Mouse (Mus musculus) ES-E14 (cell line): ENCODE data around the gene Apod. TPM values are rescaled to one million over a fixed set of nuclear protein-coding genes. Genes with fewer than 3 reads are reported as not detected.
"Not testable (repeated sequence)": the region's sequence is repeated elsewhere in the genome, so short reads cannot be mapped to it uniquely, and the experiment has no call there.

Experiments
- DNase-seq: peaks from one replicate; pipeline ENCODE4 v3.0.0-alpha.2; 2013; ENCODE audit warnings: low read depth, low spot score
- H3K27ac ChIP-seq: 2 replicates; pipeline ENCODE4 v1.5.1; 2012; ENCODE audit warnings: low read depth, mild to moderate bottlenecking, low read length, moderate library complexity, mixed read lengths; ENCODE audit not compliant: poor library complexity, insufficient read depth, severe bottlenecking
- H3K36me3 ChIP-seq: 2 replicates; pipeline ENCODE4 v1.6.1; 2012; ENCODE audit warnings: mild to moderate bottlenecking, low read length, moderate library complexity, mixed read lengths; ENCODE audit not compliant: control insufficient read depth, poor library complexity, insufficient read depth, severe bottlenecking
- H3K4me1 ChIP-seq, 2 experiments: fragments of 150-350 bp in 1 of 2; sonication (generic) in 1 of 2; 2 replicates each; pipeline ENCODE4 v1.6.1; 2012; ENCODE audit warnings: low read length in 2 of 2, mild to moderate bottlenecking in 1 of 2, mixed read lengths in 1 of 2; ENCODE audit not compliant: control insufficient read depth in 2 of 2, insufficient read depth in 2 of 2, poor library complexity in 1 of 2
- H3K4me3 ChIP-seq, 2 experiments: fragments of 150-350 bp in 1 of 2; sonication (generic) in 1 of 2; 2 replicates each; pipeline ENCODE4 v1.5.1; 2012; ENCODE audit warnings: low read length in 2 of 2, low read depth in 1 of 2, mild to moderate bottlenecking in 1 of 2, mixed read lengths in 1 of 2; ENCODE audit not compliant: insufficient read depth in 1 of 2, poor library complexity in 1 of 2, severe bottlenecking in 1 of 2
- H3K9ac ChIP-seq: 2 replicates; pipeline ENCODE4 v1.6.1; 2012; ENCODE audit warnings: low read depth, mild to moderate bottlenecking, low read length, mixed read lengths; ENCODE audit not compliant: poor library complexity, insufficient read depth, severe bottlenecking
- H3K9me3 ChIP-seq: fragments of 150-350 bp; sonication (generic); 2 replicates; pipeline ENCODE4 v1.6.1; 2012; ENCODE audit warnings: low read depth, mild to moderate bottlenecking, low read length; ENCODE audit not compliant: control insufficient read depth, insufficient read depth
- CHD2 ChIP-seq: IDR thresholded peaks from 2 replicates; pipeline ENCODE4 v1.6.1; 2014; ENCODE audit warnings: mild to moderate bottlenecking, low read depth, low read length, inconsistent platforms
- HCFC1 ChIP-seq: IDR thresholded peaks from 2 replicates; pipeline ENCODE4 v1.6.1; 2012; ENCODE audit warnings: low read length, inconsistent platforms, borderline replicate concordance; ENCODE audit not compliant: insufficient read depth
- MAFK ChIP-seq: IDR thresholded peaks from 2 replicates; pipeline ENCODE4 v1.6.1; 2014; ENCODE audit warnings: mild to moderate bottlenecking, low read depth, low read length, inconsistent platforms; ENCODE audit not compliant: insufficient read depth
- ZC3H11A ChIP-seq: IDR thresholded peaks from 2 replicates; pipeline ENCODE4 v1.6.1; 2012; ENCODE audit warnings: low read depth, mild to moderate bottlenecking, inconsistent platforms, low read length, borderline replicate concordance
- ZNF384 ChIP-seq: IDR thresholded peaks from 2 replicates; pipeline ENCODE4 v1.6.1; 2012; ENCODE audit warnings: low read depth, low read length, inconsistent platforms
- in situ Hi-C, 2 experiments: fragments of 600-800 bp; cut with MboI; formaldehyde crosslinking; loops; one replicate each; pipeline ENCODE4 v1.15.1; 2025; ENCODE audit warnings: low sequenced_read_pairs in 2 of 2, inconsistent platforms in 1 of 2; ENCODE audit not compliant: unreplicated experiment in 2 of 2
- total RNA-seq: library from RNA; depleted of rRNA; stranded (reverse); fragments of 300-350 nt; gene quantifications from 2 replicates; pipeline ENCODE4 v1.2.3, GENCODE M21; 2012

Apod gene
- total RNA-seq, 1 experiment = 10.6 TPM

GRCm38 (mm10) chr16:31320954-31321353 lies 6.3 kb upstream of the Apod start:
- Histone ChIP-seq H3K9me3 (no peaks in the 10 kb centered on the region), H3K27ac (no peak overlapping the region), H3K4me1 (peaks cover 0 to 2% of the 10 kb centered on the region in 2 experiments; a peak in 1 of 4 replicates), H3K4me3 (no peak overlapping the region), H3K36me3 (peaks cover 2% of the 10 kb centered on the region; the same call in 1 of the 2 replicates), H3K9ac (no peak overlapping the region)
- in situ Hi-C loops = no loop called here
- DNase-seq = no peak
- TF ChIP-seq MAFK (no peak), CHD2 (no peak), HCFC1 (no peak), ZC3H11A (no peak)

GRCm38 (mm10) chr16:31319723-31320122 lies 5.1 kb upstream of the Apod start:
- H3K9ac ChIP-seq, H3K4me3 ChIP-seq, H3K36me3 ChIP-seq, DNase-seq, H3K9me3 ChIP-seq, H3K27ac ChIP-seq, H3K4me1 ChIP-seq, in situ Hi-C loops: not testable (repeated sequence)

GRCm38 (mm10) chr16:31319316-31319715 lies 4.7 kb upstream of the Apod start:
- Histone ChIP-seq H3K4me3 (no peak overlapping the region), H3K9me3 (no peaks in the 10 kb centered on the region), H3K4me1 (peaks cover 0 to 8% of the 10 kb centered on the region in 2 experiments), H3K27ac (no peak overlapping the region), H3K9ac (no peak overlapping the region), H3K36me3 (no peaks in the 10 kb centered on the region)
- TF ChIP-seq MAFK (no peak), ZNF384 (no peak), ZC3H11A (no peak), HCFC1 (no peak), CHD2 (no peak)
- in situ Hi-C loops = no loop called here
- no peak for DNase-seq

- no peak overlapping the region for H3K9ac ChIP-seq
- peaks cover 0 to 11% of the 10 kb centered on the region in 2 experiments for H3K4me1 ChIP-seq
- DNase-seq = no peak
- no peak for TF ChIP-seq CHD2
- no peak overlapping the region for H3K4me3 ChIP-seq
- H3K36me3 ChIP-seq = no peaks in the 10 kb centered on the region
- H3K9me3 ChIP-seq = no peaks in the 10 kb centered on the region
- in situ Hi-C loops = no loop called here
- H3K27ac ChIP-seq = no peak overlapping the region
Measured at GRCm38 (mm10) chr16:31318418-31318817, 3.8 kb upstream of the Apod start.

DNA sequence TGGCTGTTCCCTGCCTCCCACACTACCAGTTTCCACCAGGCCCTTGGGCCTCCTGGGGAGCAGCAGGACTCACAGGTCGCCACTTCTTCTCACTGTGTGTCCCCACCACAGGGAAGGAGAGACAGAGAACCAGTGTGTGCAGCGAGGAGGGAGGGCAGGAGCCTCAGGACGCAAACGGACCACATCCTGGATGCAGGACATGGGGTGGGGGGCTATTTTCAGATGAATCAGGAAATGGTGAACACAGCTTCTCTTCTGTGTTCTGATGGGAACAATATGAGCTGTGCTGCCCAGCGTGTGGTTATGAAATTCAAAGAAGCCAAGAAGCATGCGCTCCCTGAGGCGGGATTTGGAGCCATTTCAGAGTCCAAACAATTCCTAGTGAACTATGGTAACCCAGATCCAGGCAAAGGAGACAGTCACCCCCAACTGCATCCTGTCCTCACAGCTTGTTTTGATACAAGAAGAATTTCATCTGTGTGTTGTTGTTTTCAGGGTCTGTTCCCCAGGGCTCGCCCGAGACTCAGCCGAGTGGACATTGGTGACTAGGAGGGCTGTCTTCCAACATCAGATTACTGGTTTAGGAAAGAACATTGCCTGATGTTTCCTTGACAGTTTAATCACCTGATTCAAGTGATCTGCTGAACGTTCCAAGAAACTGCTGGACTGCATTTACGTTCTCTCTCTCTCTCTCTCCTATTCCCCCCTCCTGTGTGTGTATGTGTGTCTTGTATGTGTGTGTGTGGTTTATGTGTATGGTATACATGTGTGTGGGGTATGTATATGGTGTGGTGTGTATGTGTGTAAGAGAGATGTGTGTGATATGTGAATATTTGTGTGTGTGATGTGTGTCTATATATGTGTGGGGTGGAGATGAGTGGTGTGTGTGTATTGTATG lies 1.9 kb upstream of the Apod start:
- in situ Hi-C loops, DNase-seq, H3K9me3 ChIP-seq, H3K36me3 ChIP-seq, H3K9ac ChIP-seq, H3K4me3 ChIP-seq, H3K27ac ChIP-seq: not testable (repeated sequence)
- peaks cover 0 to 15% of the 10 kb centered on the region in 2 experiments for H3K4me1 ChIP-seq
